Mouse (Mus musculus): ENCODE data around the gene Ccdc162. TPM values are rescaled to one million over a fixed set of nuclear protein-coding genes. Genes with fewer than 3 reads are reported as not detected.
A peak's percentile ranks its signal among the peaks of the same experiment; 100 is the strongest.

Gene Ccdc162
- total and polyA plus RNA-seq, 2 experiments from 2014 or later: 0.64 to 2.4 TPM

DNA sequence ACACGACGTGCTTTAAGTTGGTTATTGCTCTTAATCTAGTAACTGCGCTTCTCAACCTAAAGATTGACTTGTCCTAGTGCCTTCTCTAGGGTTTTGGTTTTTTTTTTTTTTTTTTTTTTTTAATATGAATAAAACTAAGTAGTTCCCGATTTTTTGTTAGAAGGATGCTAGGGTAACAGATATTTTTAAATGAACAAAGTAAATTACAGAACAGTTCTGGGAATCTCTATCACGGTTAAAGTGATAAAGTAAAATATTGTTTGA lies 196.1 kb downstream of the Ccdc162 start:
- no peaks in the 10 kb centered on the region for H3K36me3 ChIP-seq (ENCODE audit: insufficient read depth, low read length)
- no peaks in the 10 kb centered on the region for H3K9me3 ChIP-seq (ENCODE audit: low read length)
- H3K27me3 ChIP-seq (ENCODE audit: insufficient read depth, low read length): no peaks in the 10 kb centered on the region
- no peak for ATAC-seq (ENCODE audit: low FRiP score)
- no peak for DNase-seq (ENCODE audit: low spot score)
- no peak for TF ChIP-seq CTCF (IDR thresholded peaks at IDR 0.05)
- no peak overlapping the region for H3K27ac ChIP-seq (ENCODE audit: low read depth, low read length)
- no peak overlapping the region for H3K9ac ChIP-seq (replicated peaks; ENCODE audit: low read length, poor library complexity, severe bottlenecking)
- H3K4me1 ChIP-seq (ENCODE audit: insufficient read depth, low read length): peaks cover 10% of the 10 kb centered on the region; the same call in 1 of the 2 replicates
- WGBS: 7% methylated on average over 5 of the region's 5 CpGs
- H3K4me2 ChIP-seq (ENCODE audit: low read depth, low read length, poor library complexity, severe bottlenecking): peak overlapping the region; percentile 87
- H3K4me3 ChIP-seq (ENCODE audit: low read depth, low read length): peak overlapping the region; percentile 93

GRCm38 (mm10) chr10:41519640-41520409 lies 196.6 kb downstream of the Ccdc162 start:
- H3K4me1 ChIP-seq (ENCODE audit: insufficient read depth, low read length): peaks cover 10% of the 10 kb centered on the region; the same call in 1 of the 2 replicates
- ATAC-seq (ENCODE audit: low FRiP score) (peak; percentile 70), DNase-seq (ENCODE audit: low spot score) (peak; percentile 36)
- peak overlapping the region; percentile 88 for H3K9ac ChIP-seq (replicated peaks; ENCODE audit: low read length, poor library complexity, severe bottlenecking)
- peak overlapping the region; percentile 98 for H3K27ac ChIP-seq (ENCODE audit: low read depth, low read length)
- no peaks in the 10 kb centered on the region for H3K27me3 ChIP-seq (ENCODE audit: insufficient read depth, low read length)
- H3K9me3 ChIP-seq (ENCODE audit: low read length): no peaks in the 10 kb centered on the region
- under 1% methylated on average over 60 of the region's 65 CpGs for whole genome bisulfite sequencing
- H3K36me3 ChIP-seq (ENCODE audit: insufficient read depth, low read length): no peaks in the 10 kb centered on the region
- H3K4me3 ChIP-seq (ENCODE audit: low read depth, low read length): peak overlapping the region; percentile 93
- no peak for TF ChIP-seq CTCF (IDR thresholded peaks at IDR 0.05)
- peak overlapping the region; percentile 87 for H3K4me2 ChIP-seq (ENCODE audit: low read depth, low read length, poor library complexity, severe bottlenecking)

GRCm38 (mm10) chr10:41518981-41519618 lies 197.3 kb downstream of the Ccdc162 start, which contains the start of gene Cd164:
Cd164 (plus strand) TSS chr10:41519414.
- no peak for TF ChIP-seq CTCF (IDR thresholded peaks at IDR 0.05)
- H3K27me3 ChIP-seq (ENCODE audit: insufficient read depth, low read length): no peaks in the 10 kb centered on the region
- H3K9ac ChIP-seq (replicated peaks; ENCODE audit: low read length, poor library complexity, severe bottlenecking): peak within 1 kb of the TSS; percentile 88
- H3K36me3 ChIP-seq (ENCODE audit: insufficient read depth, low read length): no peaks in the 10 kb centered on the region
- DNase-seq (ENCODE audit: low spot score) (peak; percentile 96), ATAC-seq (ENCODE audit: low FRiP score) (peak; percentile 93)
- under 1% methylated on average over 56 of the region's 69 CpGs for WGBS
- H3K4me2 ChIP-seq (ENCODE audit: low read depth, low read length, poor library complexity, severe bottlenecking): peak within 1 kb of the TSS; percentile 87
- no peaks in the 10 kb centered on the region for H3K9me3 ChIP-seq (ENCODE audit: low read length)
- peak within 1 kb of the TSS; percentile 93 for H3K4me3 ChIP-seq (ENCODE audit: low read depth, low read length)
- peaks cover 10% of the 10 kb centered on the region; the same call in 1 of the 2 replicates for H3K4me1 ChIP-seq (ENCODE audit: insufficient read depth, low read length)
- peak within 1 kb of the TSS; percentile 98 for H3K27ac ChIP-seq (ENCODE audit: low read depth, low read length)

GRCm38 (mm10) chr10:41518508-41518980 lies 197.9 kb downstream of the Ccdc162 start:
- Histone ChIP-seq H3K4me3 (ENCODE audit: low read depth, low read length) (peak overlapping the region; percentile 93), H3K36me3 (ENCODE audit: insufficient read depth, low read length) (no peaks in the 10 kb centered on the region), H3K27ac (ENCODE audit: low read depth, low read length) (peak overlapping the region; percentile 98), H3K27me3 (ENCODE audit: insufficient read depth, low read length) (no peaks in the 10 kb centered on the region), H3K4me1 (ENCODE audit: insufficient read depth, low read length) (peaks cover 10% of the 10 kb centered on the region; the same call in 1 of the 2 replicates), H3K4me2 (ENCODE audit: low read depth, low read length, poor library complexity, severe bottlenecking) (peak overlapping the region; percentile 87), H3K9me3 (ENCODE audit: low read length) (no peaks in the 10 kb centered on the region), H3K9ac (replicated peaks; ENCODE audit: low read length, poor library complexity, severe bottlenecking) (peak overlapping the region; percentile 88)
- peak; percentile 80 for TF ChIP-seq CTCF (IDR thresholded peaks at IDR 0.05)
- under 1% methylated on average over 23 of the region's 23 CpGs for WGBS
- ATAC-seq (ENCODE audit: low FRiP score) (peak; percentile 45), DNase-seq (ENCODE audit: low spot score) (peak; percentile 92)

DNA sequence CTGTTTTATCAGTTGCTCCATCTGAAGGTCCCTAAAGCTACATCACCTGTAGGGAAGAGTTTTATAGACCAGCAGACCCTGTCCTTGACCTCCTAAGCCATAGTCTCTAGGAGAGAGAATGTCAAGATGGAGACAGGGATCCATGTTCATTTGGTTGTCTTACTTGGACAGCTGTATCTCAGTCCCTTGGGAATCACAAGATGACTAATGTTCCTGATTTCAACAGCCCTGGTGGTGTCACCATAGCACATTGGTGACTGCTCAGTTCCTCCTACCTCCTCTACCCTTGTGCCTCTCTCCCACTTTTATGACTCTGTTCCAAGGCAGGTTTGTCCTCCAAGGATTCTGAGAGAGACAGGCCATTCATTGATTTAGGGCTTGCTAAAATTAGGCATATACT lies 201.5 kb downstream of the Ccdc162 start:
- H3K4me1 ChIP-seq (ENCODE audit: insufficient read depth, low read length): no peaks in the 10 kb centered on the region
- no peak for ATAC-seq (ENCODE audit: low FRiP score)
- H3K4me2 ChIP-seq (ENCODE audit: low read depth, low read length, poor library complexity, severe bottlenecking): no peak overlapping the region
- no peak overlapping the region for H3K9ac ChIP-seq (replicated peaks; ENCODE audit: low read length, poor library complexity, severe bottlenecking)
- H3K36me3 ChIP-seq (ENCODE audit: insufficient read depth, low read length): no peaks in the 10 kb centered on the region
- H3K4me3 ChIP-seq (ENCODE audit: low read depth, low read length): no peak overlapping the region
- DNase-seq (ENCODE audit: low spot score): no peak
- no peak overlapping the region for H3K27ac ChIP-seq (ENCODE audit: low read depth, low read length)
- no peaks in the 10 kb centered on the region for H3K9me3 ChIP-seq (ENCODE audit: low read length)
- no peaks in the 10 kb centered on the region for H3K27me3 ChIP-seq (ENCODE audit: insufficient read depth, low read length)
- no peak for TF ChIP-seq CTCF (IDR thresholded peaks at IDR 0.05)

- H3K4me1 ChIP-seq (ENCODE audit: insufficient read depth, low read length): no peaks in the 10 kb centered on the region
- no peak overlapping the region for H3K4me2 ChIP-seq (ENCODE audit: low read depth, low read length, poor library complexity, severe bottlenecking)
- H3K4me3 ChIP-seq (ENCODE audit: low read depth, low read length): no peak overlapping the region
- no peaks in the 10 kb centered on the region for H3K9me3 ChIP-seq (ENCODE audit: low read length)
- no peak overlapping the region for H3K27ac ChIP-seq (ENCODE audit: low read depth, low read length)
- ATAC-seq (ENCODE audit: low FRiP score) (no peak), DNase-seq (ENCODE audit: low spot score) (no peak)
- no peak overlapping the region for H3K9ac ChIP-seq (replicated peaks; ENCODE audit: low read length, poor library complexity, severe bottlenecking)
- no peak for TF ChIP-seq CTCF (IDR thresholded peaks at IDR 0.05)
- H3K27me3 ChIP-seq (ENCODE audit: insufficient read depth, low read length): no peaks in the 10 kb centered on the region
- H3K36me3 ChIP-seq (ENCODE audit: insufficient read depth, low read length): no peaks in the 10 kb centered on the region
- 80% methylated on average over 4 of the region's 4 CpGs for WGBS
Measured at GRCm38 (mm10) chr10:41514301-41514700, 202.1 kb downstream of the Ccdc162 start.

All from midbrain, postnatal 0 days (tissue).